41 mouse cellular contexts compared by ENCODE assay signal in genomic region chr9:39629069-39629468, GRCm38 (mm10). TPM values are rescaled to one million over a fixed set of nuclear protein-coding genes. Genes with fewer than 3 reads are reported as not detected.
"Had no signal": no experiment of that assay in that cellular context is flagged by ENCODE, and none has a peak within 500 bp of the region (broad histone marks: within the 10 kb centered on the region; RNA-seq: fewer than 3 reads in every experiment).

No protein-coding gene starts in this region.

- DNase-seq: gastrocnemius, adult 2 months; gastrocnemius, postnatal 10 days; gastrocnemius, postnatal 25 days; heart, adult 2 months; heart, postnatal 14 days; heart, postnatal 36 days; kidney, adult 11 months; kidney, adult 2 months; kidney, adult 9 months; kidney, postnatal 14 days; kidney, postnatal 36 days; layer of hippocampus, adult 9-11 months; layer of hippocampus, postnatal 36 days; liver had no signal

- H3K27ac ChIP-seq: gastrocnemius, adult 2 months; heart, adult 2 months; heart, embryonic 13.5 days; heart, embryonic 15.5 days; hindbrain, embryonic 13.5 days; hindbrain, embryonic 15.5 days; hindbrain, postnatal 0 days; kidney, embryonic 15.5 days; kidney, postnatal 0 days; limb, embryonic 10.5 days; limb, embryonic 12.5 days had no signal

- H3K36me3 ChIP-seq: heart, embryonic 13.5 days; heart, embryonic 15.5 days; hindbrain, embryonic 13.5 days; hindbrain, embryonic 15.5 days; kidney, embryonic 15.5 days; limb, embryonic 10.5 days; limb, embryonic 12.5 days had no signal

- ATAC-seq: hindbrain, postnatal 0 days; intestine, embryonic 16.5 days had no signal

- H3K4me3 ChIP-seq: gastrocnemius, adult 2 months; heart, adult 2 months; heart, embryonic 13.5 days; heart, embryonic 15.5 days; hindbrain, embryonic 13.5 days; hindbrain, embryonic 15.5 days; kidney, embryonic 15.5 days; limb, embryonic 10.5 days; limb, embryonic 12.5 days had no signal

- H3K4me2 ChIP-seq: heart, embryonic 11.5 days; heart, embryonic 13.5 days; heart, embryonic 15.5 days; hindbrain, embryonic 13.5 days; hindbrain, embryonic 15.5 days; kidney, embryonic 15.5 days; limb, embryonic 12.5 days; liver, embryonic 11.5 days had no signal

- H3K9me3 ChIP-seq: heart, embryonic 13.5 days; heart, embryonic 15.5 days; hindbrain, embryonic 13.5 days; hindbrain, embryonic 15.5 days; kidney, embryonic 15.5 days; limb, embryonic 10.5 days; limb, embryonic 12.5 days had no signal

- H3K27me3 ChIP-seq: heart, embryonic 13.5 days; heart, embryonic 15.5 days; hindbrain, embryonic 13.5 days; hindbrain, embryonic 15.5 days; kidney, embryonic 15.5 days; limb, embryonic 12.5 days had no signal

- H3K9ac ChIP-seq: heart, embryonic 13.5 days; heart, embryonic 15.5 days; hindbrain, embryonic 13.5 days; hindbrain, embryonic 15.5 days; kidney, embryonic 15.5 days; limb, embryonic 12.5 days had no signal

- H3K4me1 ChIP-seq: heart, embryonic 13.5 days; heart, embryonic 15.5 days; hindbrain, embryonic 13.5 days; kidney, embryonic 15.5 days; limb, embryonic 10.5 days; limb, embryonic 12.5 days had no signal

RNA-seq across cellular contexts. Expression of gene Olfr960, which starts 7.9 kb away (rescaled TPM):
- total RNA-seq: gastrocnemius, adult 2 months; gastrocnemius, postnatal 10 days; gastrocnemius, postnatal 25 days; gastrocnemius, postnatal 4 days; heart, adult 2 months; heart, postnatal 14 days; heart, postnatal 36 days; hematopoietic stem cell, adult 5-6 weeks; hindbrain, postnatal 0 days; layer of hippocampus, adult 18-20 months; layer of hippocampus, adult 8-10 months; layer of hippocampus, postnatal 14 days; layer of hippocampus, postnatal 36 days; left cerebral cortex, adult 18-20 months; left cerebral cortex, adult 8-10 months; left cerebral cortex, postnatal 10 days; left cerebral cortex, postnatal 36 days had no signal
- polyA plus RNA-seq: frontal cortex, adult 2 months; heart, adult 2 months; heart, embryonic 11.5 days; heart, embryonic 13.5 days; heart, embryonic 15.5 days; heart, postnatal 0 days; hindbrain, embryonic 11.5 days; hindbrain, embryonic 13.5 days; hindbrain, embryonic 15.5 days; hindbrain, postnatal 0 days; intestine, embryonic 14.5 days; intestine, embryonic 16.5 days; kidney, adult 2 months; kidney, postnatal 0 days; large intestine, adult 2 months; limb, embryonic 10.5 days; limb, embryonic 12.5 days; limb, embryonic 14.5 days; liver, embryonic 11.5 days had no signal

RNA-seq across cellular contexts. Expression of gene Olfr961, which starts 15.8 kb away (rescaled TPM):
- total RNA-seq: gastrocnemius, adult 2 months; gastrocnemius, postnatal 10 days; gastrocnemius, postnatal 25 days; gastrocnemius, postnatal 4 days; heart, adult 2 months; heart, postnatal 14 days; heart, postnatal 36 days; hematopoietic stem cell, adult 5-6 weeks; hindbrain, postnatal 0 days; layer of hippocampus, adult 18-20 months; layer of hippocampus, adult 8-10 months; layer of hippocampus, postnatal 14 days; layer of hippocampus, postnatal 36 days; left cerebral cortex, adult 18-20 months; left cerebral cortex, adult 8-10 months; left cerebral cortex, postnatal 10 days; left cerebral cortex, postnatal 36 days had no signal
- polyA plus RNA-seq: frontal cortex, adult 2 months; heart, adult 2 months; heart, embryonic 11.5 days; heart, embryonic 13.5 days; heart, embryonic 15.5 days; heart, postnatal 0 days; hindbrain, embryonic 11.5 days; hindbrain, embryonic 13.5 days; hindbrain, embryonic 15.5 days; hindbrain, postnatal 0 days; intestine, embryonic 14.5 days; intestine, embryonic 16.5 days; kidney, adult 2 months; kidney, embryonic 15.5 days; kidney, postnatal 0 days; large intestine, adult 2 months; limb, embryonic 10.5 days; limb, embryonic 12.5 days; limb, embryonic 14.5 days; liver, embryonic 11.5 days had no signal

RNA-seq across cellular contexts. Expression of gene Olfr148, which starts 18.6 kb away (rescaled TPM):
- total RNA-seq: gastrocnemius, adult 2 months; gastrocnemius, postnatal 10 days; gastrocnemius, postnatal 25 days; gastrocnemius, postnatal 4 days; heart, adult 2 months; heart, postnatal 14 days; heart, postnatal 36 days; hematopoietic stem cell, adult 5-6 weeks; hindbrain, postnatal 0 days; layer of hippocampus, adult 18-20 months; layer of hippocampus, adult 8-10 months; layer of hippocampus, postnatal 14 days; layer of hippocampus, postnatal 36 days; left cerebral cortex, adult 18-20 months; left cerebral cortex, adult 8-10 months; left cerebral cortex, postnatal 10 days; left cerebral cortex, postnatal 36 days had no signal
- polyA plus RNA-seq: frontal cortex, adult 2 months; heart, adult 2 months; heart, embryonic 11.5 days; heart, embryonic 13.5 days; heart, embryonic 15.5 days; heart, postnatal 0 days; hindbrain, embryonic 11.5 days; hindbrain, embryonic 13.5 days; hindbrain, embryonic 15.5 days; hindbrain, postnatal 0 days; intestine, embryonic 14.5 days; intestine, embryonic 16.5 days; kidney, adult 2 months; kidney, embryonic 15.5 days; kidney, postnatal 0 days; large intestine, adult 2 months; limb, embryonic 10.5 days; limb, embryonic 12.5 days; limb, embryonic 14.5 days; liver, embryonic 11.5 days had no signal

RNA-seq across cellular contexts. Expression of gene AW551984, which starts 24.9 kb away (rescaled TPM):
- total RNA-seq: hematopoietic stem cell, adult 5-6 weeks had no signal

RNA-seq across cellular contexts. Expression of gene Olfr963, which starts 37.9 kb away (rescaled TPM):
- total RNA-seq: gastrocnemius, adult 2 months; gastrocnemius, postnatal 10 days; gastrocnemius, postnatal 25 days; gastrocnemius, postnatal 4 days; heart, adult 2 months; heart, postnatal 14 days; heart, postnatal 36 days; hematopoietic stem cell, adult 5-6 weeks; hindbrain, postnatal 0 days; layer of hippocampus, adult 18-20 months; layer of hippocampus, adult 8-10 months; layer of hippocampus, postnatal 14 days; layer of hippocampus, postnatal 36 days; left cerebral cortex, adult 18-20 months; left cerebral cortex, adult 8-10 months; left cerebral cortex, postnatal 10 days; left cerebral cortex, postnatal 36 days had no signal
- polyA plus RNA-seq: frontal cortex, adult 2 months; heart, adult 2 months; heart, embryonic 11.5 days; heart, embryonic 13.5 days; heart, embryonic 15.5 days; heart, postnatal 0 days; hindbrain, embryonic 11.5 days; hindbrain, embryonic 13.5 days; hindbrain, embryonic 15.5 days; hindbrain, postnatal 0 days; intestine, embryonic 14.5 days; intestine, embryonic 16.5 days; kidney, adult 2 months; kidney, embryonic 15.5 days; kidney, postnatal 0 days; large intestine, adult 2 months; limb, embryonic 10.5 days; limb, embryonic 12.5 days; limb, embryonic 14.5 days; liver, embryonic 11.5 days had no signal
